Mouse (Mus musculus) heart, adult 2 months (tissue): ENCODE data around the gene Tox4. TPM values are rescaled to one million over a fixed set of nuclear protein-coding genes. Genes with fewer than 3 reads are reported as not detected.
A peak's percentile ranks its signal among the peaks of the same experiment; 100 is the strongest.
"Not testable (repeated sequence)": the region's sequence is repeated elsewhere in the genome, so short reads cannot be mapped to it uniquely, and the experiment has no call there.

Experiments used
- DNase-seq, 2 experiments: peaks; one replicate each; pipeline ENCODE4 v3.0.0; 2021
- H3K27ac ChIP-seq: fragments of 200-600 bp; 2 replicates; pipeline ENCODE4 v1.8.1; 2022
- H3K27me3 ChIP-seq: fragments of 200-500 bp; 2 replicates; pipeline ENCODE4 v1.6.1; 2012; ENCODE audit warnings: mild to moderate bottlenecking, low read length, inconsistent platforms, mixed read lengths; ENCODE audit not compliant: control insufficient read depth, insufficient read depth
- H3K36me3 ChIP-seq: fragments of 200-500 bp; 2 replicates; pipeline ENCODE4 v1.6.1; 2012; ENCODE audit warnings: low read length, inconsistent platforms; ENCODE audit not compliant: control insufficient read depth, insufficient read depth
- H3K4me1 ChIP-seq: fragments of 200-500 bp; 2 replicates; pipeline ENCODE4 v1.6.1; 2011; ENCODE audit warnings: low read length; ENCODE audit not compliant: control insufficient read depth, insufficient read depth
- H3K4me3 ChIP-seq: fragments of 200-600 bp; 2 replicates; pipeline ENCODE4 v1.8.1; 2022
- H3K79me2 ChIP-seq: fragments of 200-500 bp; replicated peaks from 2 replicates; pipeline ENCODE4 v1.6.1; 2012; ENCODE audit warnings: mild to moderate bottlenecking, inconsistent platforms, low read length, moderate library complexity, mixed read lengths; ENCODE audit not compliant: control insufficient read depth, insufficient read depth
- H3K9ac ChIP-seq: fragments of 200-500 bp; 2 replicates; pipeline ENCODE4 v1.6.1; 2012; ENCODE audit warnings: low read depth, mild to moderate bottlenecking, control low read depth, inconsistent platforms, low read length, mixed read lengths
- CTCF ChIP-seq: fragments of 200-600 bp; IDR thresholded peaks from 2 replicates; pipeline ENCODE4 v1.8.1; 2022; ENCODE audit warnings: antibody characterized with exemption, mild to moderate bottlenecking, moderate library complexity
- EP300 ChIP-seq: fragments of 200-500 bp; IDR thresholded peaks from 2 replicates; pipeline ENCODE4 v1.6.1; 2011; ENCODE audit warnings: low read depth, low read length, control low read depth; ENCODE audit not compliant: insufficient read depth
- POLR2A ChIP-seq: fragments of 200-500 bp; IDR thresholded peaks from 2 replicates; pipeline ENCODE4 v1.6.1; 2011; ENCODE audit warnings: mild to moderate bottlenecking, low read depth, low read length, control low read depth; ENCODE audit not compliant: insufficient read depth
- WGBS: fragments of 180-500 bp; shearing (Covaris S2); methylation state at CpG from one replicate; pipeline ENCODE4 v1.1.7; 2018; 5-methylcytosine and 5-hydroxymethylcytosine counted together
- intact Hi-C: fragments of 180-260 bp; cut with DNase I; formaldehyde crosslinking; loops from one replicate; pipeline ENCODE4 v1.15.1; 2025
- polyA plus RNA-seq: library from polyadenylated mRNA; depleted of rRNA; stranded (reverse); fragments of >200 nt; gene quantifications from 2 replicates; pipeline ENCODE4 v1.2.3, GENCODE M21; 2012
- total RNA-seq, 2 experiments: library from RNA; stranded (reverse); gene quantifications; 2 replicates each; pipeline ENCODE4 v1.2.3; 2021

Gene Tox4
- total and polyA plus RNA-seq, 3 experiments, result 23.3 to 37.5 (median 32.8) TPM

GRCm38 (mm10) chr14:52277210-52277609 is 1.7 kb upstream of the Tox4 start:
- no peaks in the 10 kb centered on the region for H3K27me3 ChIP-seq
- peaks cover 5% of the 10 kb centered on the region; the same call in 1 of the 2 replicates for H3K36me3 ChIP-seq
- WGBS, result 85% methylated on average over 4 of the region's 4 CpGs
- no peak overlapping the region for H3K27ac ChIP-seq
- no peak for DNase-seq
- H3K9ac ChIP-seq, result no peak overlapping the region
- TF ChIP-seq EP300 (no peak), POLR2A (no peak), CTCF (no peak)
- no peaks in the 10 kb centered on the region for H3K79me2 ChIP-seq
- H3K4me1 ChIP-seq, result no peaks in the 10 kb centered on the region
- intact Hi-C loops, result loop anchor here (10.0 kb wide), 1 partner anchor 262 kb away; the partner anchor contains the start of gene Tmem253
- H3K4me3 ChIP-seq, result no peak overlapping the region

GRCm38 (mm10) chr14:52279747-52280120 is 788 bp downstream of the Tox4 start:
- no peaks in the 10 kb centered on the region for H3K27me3 ChIP-seq
- H3K4me1 ChIP-seq, result no peaks in the 10 kb centered on the region; the same call in 1 of the 2 replicates
- under 1% methylated on average over 21 of the region's 21 CpGs for WGBS
- H3K36me3 ChIP-seq, result peaks cover 5% of the 10 kb centered on the region; the same call in 1 of the 2 replicates
- peak overlapping the region; percentile 73 for H3K9ac ChIP-seq
- H3K79me2 ChIP-seq, result peaks cover 4% of the 10 kb centered on the region
- intact Hi-C loops, result loop anchor here (1.0 to 10.0 kb wide), 5 partner anchors 21 to 265 kb away; partner anchors contain the start of genes Mettl3, Supt16 and Tmem253
- H3K4me3 ChIP-seq, result peak overlapping the region; percentile 85
- DNase-seq, result no peak
- TF ChIP-seq EP300 (no peak), CTCF (no peak)
- peak overlapping the region; percentile 75 for H3K27ac ChIP-seq

- no peak for DNase-seq
- peaks cover 4% of the 10 kb centered on the region for H3K79me2 ChIP-seq
- no peaks in the 10 kb centered on the region; the same call in 1 of the 2 replicates for H3K4me1 ChIP-seq
- TF ChIP-seq CTCF (no peak), POLR2A (no peak)
- H3K36me3 ChIP-seq, result peaks cover 5% of the 10 kb centered on the region; the same call in 1 of the 2 replicates
- H3K9ac ChIP-seq, result no peak overlapping the region
- no peak overlapping the region for H3K27ac ChIP-seq
- intact Hi-C loops, result loop anchor here (5.0 kb wide), 2 partner anchors 41 to 86 kb away; partner anchors contain the start of gene Supt16
- no peak overlapping the region for H3K4me3 ChIP-seq
- WGBS, result 94% methylated on average over 5 of the region's 5 CpGs
- H3K27me3 ChIP-seq, result no peaks in the 10 kb centered on the region
These were observed 4.7 kb downstream of the Tox4 start for GRCm38 (mm10) chr14:52283629-52284028.

GRCm38 (mm10) chr14:52284191-52284590 is 5.2 kb downstream of the Tox4 start:
- TF ChIP-seq POLR2A (no peak), CTCF (no peak), EP300 (no peak)
- Histone ChIP-seq H3K36me3 (peaks cover 7% of the 10 kb centered on the region; the same call in 1 of the 2 replicates), H3K79me2 (peaks cover 4% of the 10 kb centered on the region), H3K9ac (no peak overlapping the region), H3K4me3 (no peak overlapping the region), H3K4me1 (no peaks in the 10 kb centered on the region; the same call in 1 of the 2 replicates), H3K27me3 (no peaks in the 10 kb centered on the region), H3K27ac (no peak overlapping the region)
- 56% methylated on average over 3 of the region's 3 CpGs for WGBS
- DNase-seq, result no peak
- intact Hi-C loops, result loop anchor here (5.0 kb wide), 2 partner anchors 42 to 87 kb away; partner anchors contain the start of gene Supt16

GRCm38 (mm10) chr14:52295558-52296264 is 16.8 kb downstream of the Tox4 start:
- H3K4me3 ChIP-seq, result no peak overlapping the region
- intact Hi-C loops, result loop anchor here (2.0 kb wide), 1 partner anchor 43 kb away; no protein-coding TSS in a partner anchor
- H3K4me1 ChIP-seq, result no peaks in the 10 kb centered on the region
- no peaks in the 10 kb centered on the region; the same call in 1 of the 2 replicates for H3K36me3 ChIP-seq
- no peak overlapping the region for H3K27ac ChIP-seq
- no peaks in the 10 kb centered on the region for H3K27me3 ChIP-seq
- no peak overlapping the region for H3K9ac ChIP-seq
- H3K79me2 ChIP-seq, result no peaks in the 10 kb centered on the region
- DNase-seq, result no peak
- TF ChIP-seq EP300 (no peak), POLR2A (no peak), CTCF (peak; percentile 82)
- WGBS, result 68% methylated on average over 6 of the region's 6 CpGs

GRCm38 (mm10) chr14:52303517-52303916 is 24.6 kb downstream of the Tox4 start:
- not testable (repeated sequence) for H3K9ac ChIP-seq, H3K27me3 ChIP-seq, H3K27ac ChIP-seq, H3K4me1 ChIP-seq, H3K79me2 ChIP-seq, H3K4me3 ChIP-seq, DNase-seq, H3K36me3 ChIP-seq
- 90% methylated on average over 3 of the region's 3 CpGs for WGBS
- intact Hi-C loops, result loop anchor here (5.0 kb wide), 1 partner anchor 106 kb away; the partner anchor contains the start of gene Supt16
